Mouse (Mus musculus): ENCODE results near the gene Thsd7b. TPM values are rescaled to one million over a fixed set of nuclear protein-coding genes. Genes with fewer than 3 reads are reported as not detected.

Thsd7b gene
- polyA plus RNA-seq, 1 experiment from 2014 or later: 3.0 TPM

DNA sequence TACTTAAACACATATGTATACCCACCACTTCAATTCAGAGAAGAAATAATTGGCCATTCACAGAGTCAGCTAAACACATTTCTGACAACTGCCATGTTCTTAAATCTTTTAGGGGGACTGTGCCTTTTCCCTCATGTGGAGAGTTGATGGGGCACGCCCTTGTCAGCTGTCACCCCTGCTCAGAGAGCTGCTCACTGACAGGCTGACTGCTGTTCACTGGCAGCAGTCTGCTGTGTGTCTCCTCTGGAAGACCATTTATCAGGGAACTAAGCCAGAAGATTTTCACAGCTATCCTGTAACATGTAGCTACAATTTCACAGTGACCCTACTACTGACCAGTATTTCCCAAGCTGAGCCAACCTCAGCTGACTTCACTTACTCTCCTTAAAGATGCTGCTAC is 432.6 kb downstream of the Thsd7b start:
- H3K4me1 ChIP-seq: no peaks in the 10 kb centered on the region
- no peaks in the 10 kb centered on the region for H3K36me3 ChIP-seq
- no peak overlapping the region for H3K4me3 ChIP-seq
- no peaks in the 10 kb centered on the region for H3K27me3 ChIP-seq
- H3K27ac ChIP-seq: no peak overlapping the region
- H3K9me3 ChIP-seq: no peaks in the 10 kb centered on the region
- peak; percentile 64; the same call in 1 of the 2 replicates for ATAC-seq (ENCODE audit: low FRiP score, low read depth)
- 66% methylated on average over 1 of the region's 1 CpGs for WGBS
- no peak overlapping the region for H3K9ac ChIP-seq
- H3K4me2 ChIP-seq (replicated peaks): no peak overlapping the region

DNA sequence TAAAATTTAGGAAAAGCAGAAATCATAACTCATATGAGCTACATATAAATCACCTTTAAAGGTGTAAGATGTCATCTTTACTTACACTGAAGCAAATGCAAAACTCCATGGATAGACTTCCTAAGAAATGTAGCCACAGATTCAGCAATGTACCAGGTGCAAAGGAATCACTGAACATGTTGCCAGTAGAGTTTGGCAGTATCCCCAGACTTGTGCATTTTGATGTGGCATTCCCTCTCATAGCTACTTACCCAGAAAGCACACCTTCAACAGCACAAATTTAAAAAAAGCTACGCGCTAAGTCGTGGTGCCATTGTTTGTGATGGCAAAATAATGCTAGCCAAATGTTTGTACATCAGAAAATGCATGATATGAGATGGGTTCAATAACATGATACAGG is 439.6 kb downstream of the Thsd7b start:
- H3K9ac ChIP-seq: no peak overlapping the region
- H3K4me2 ChIP-seq (replicated peaks): no peak overlapping the region
- H3K9me3 ChIP-seq: no peaks in the 10 kb centered on the region
- no peak overlapping the region for H3K4me3 ChIP-seq
- H3K27ac ChIP-seq: no peak overlapping the region
- ATAC-seq (ENCODE audit: low FRiP score, low read depth): no peak
- no peaks in the 10 kb centered on the region for H3K27me3 ChIP-seq
- H3K36me3 ChIP-seq: no peaks in the 10 kb centered on the region
- 92% methylated on average over 3 of the region's 3 CpGs for WGBS
- H3K4me1 ChIP-seq: no peaks in the 10 kb centered on the region

DNA sequence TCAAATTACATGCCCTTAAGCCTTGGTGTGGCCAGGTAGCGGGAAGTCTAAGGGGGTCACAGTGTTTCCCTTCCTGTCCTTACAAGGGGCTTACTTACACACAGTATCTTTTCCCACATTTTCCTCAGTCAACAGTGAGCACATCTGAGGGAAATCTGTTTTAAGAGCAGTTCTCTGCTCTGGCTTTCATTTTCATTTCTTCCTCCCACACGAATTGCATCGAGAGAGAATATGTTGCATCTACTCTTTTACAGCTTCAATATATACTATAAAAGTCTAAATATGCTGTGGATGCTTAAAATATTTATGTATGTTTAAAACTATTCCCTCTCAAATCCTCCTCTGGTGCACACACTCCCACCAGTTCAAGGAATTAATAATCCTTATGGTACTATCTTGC is 440.5 kb downstream of the Thsd7b start:
- Histone ChIP-seq H3K9ac (no peak overlapping the region), H3K4me3 (no peak overlapping the region), H3K36me3 (no peaks in the 10 kb centered on the region), H3K27ac (no peak overlapping the region), H3K4me1 (no peaks in the 10 kb centered on the region), H3K9me3 (no peaks in the 10 kb centered on the region), H3K27me3 (no peaks in the 10 kb centered on the region), H3K4me2 (replicated peaks) (no peak overlapping the region)
- WGBS: 47% methylated on average over 3 of the region's 3 CpGs
- no peak for ATAC-seq (ENCODE audit: low FRiP score, low read depth)

DNA sequence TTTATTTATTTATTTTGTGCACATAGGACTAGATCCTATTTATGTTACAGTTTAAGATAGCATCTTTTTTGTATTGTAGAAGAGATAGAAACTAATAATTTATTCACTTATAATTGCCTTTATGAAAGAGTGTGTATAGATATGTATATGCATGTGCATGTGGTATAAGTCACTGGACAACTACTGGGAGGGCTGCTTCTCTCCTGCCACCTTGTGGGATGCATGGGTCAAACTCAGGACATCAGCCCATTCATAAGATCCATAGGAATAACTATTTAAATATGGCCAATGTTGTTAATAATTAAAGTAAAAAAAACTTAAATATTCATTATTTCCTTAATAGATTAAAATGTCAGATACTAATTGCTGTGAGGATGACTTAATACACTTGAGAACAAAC is 446.5 kb downstream of the Thsd7b start:
- ATAC-seq (ENCODE audit: low FRiP score, low read depth): no peak
- Histone ChIP-seq H3K27me3 (no peaks in the 10 kb centered on the region), H3K4me1 (no peaks in the 10 kb centered on the region), H3K9ac (no peak overlapping the region), H3K9me3 (no peaks in the 10 kb centered on the region), H3K4me2 (replicated peaks) (no peak overlapping the region), H3K36me3 (no peaks in the 10 kb centered on the region), H3K27ac (no peak overlapping the region), H3K4me3 (no peak overlapping the region)

DNA sequence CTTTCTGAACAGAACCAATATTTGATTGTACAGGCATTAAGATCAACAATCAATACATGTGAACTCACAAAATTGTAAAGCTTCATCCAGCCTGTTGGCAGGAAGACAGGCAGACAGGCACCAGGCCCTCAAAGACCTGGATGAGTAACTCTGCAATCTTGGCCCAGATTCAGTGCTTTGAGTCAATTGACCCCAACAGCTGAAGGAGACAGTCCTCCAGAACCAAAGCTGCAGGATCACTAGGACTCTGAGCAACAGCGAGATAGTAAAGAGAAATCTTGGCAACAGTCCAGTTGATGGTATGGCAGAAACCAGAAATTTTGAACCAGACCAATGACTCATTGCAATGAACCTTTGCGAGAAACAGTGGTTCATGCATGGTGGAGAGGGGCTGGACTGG is 458.9 kb downstream of the Thsd7b start:
- no peak for ATAC-seq (ENCODE audit: low FRiP score, low read depth)
- 88% methylated on average over 2 of the region's 2 CpGs for WGBS
- H3K4me3 ChIP-seq: no peak overlapping the region

DNA sequence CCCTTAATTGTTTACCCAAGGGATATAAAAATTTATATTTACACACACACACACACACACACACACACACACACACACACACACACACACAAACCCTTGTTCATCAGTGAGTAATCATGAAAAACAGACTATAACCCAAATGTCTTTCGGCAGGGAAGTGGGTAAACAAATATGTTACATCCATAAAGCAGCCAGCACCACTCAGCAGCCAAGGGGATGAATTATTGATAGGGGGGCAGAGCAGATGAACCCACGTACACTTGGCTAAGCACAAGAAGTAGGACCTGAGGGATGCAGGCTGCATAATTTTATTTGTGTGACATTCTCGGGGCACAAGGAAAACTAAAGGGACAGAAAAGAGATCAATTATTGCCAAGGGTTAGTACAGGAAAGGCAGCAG is 474.5 kb downstream of the Thsd7b start:
- no peaks in the 10 kb centered on the region for H3K36me3 ChIP-seq
- WGBS: 73% methylated on average over 3 of the region's 3 CpGs
- H3K4me3 ChIP-seq: no peak overlapping the region
- no peak for ATAC-seq (ENCODE audit: low FRiP score, low read depth)
- H3K9me3 ChIP-seq: no peaks in the 10 kb centered on the region
- no peak overlapping the region for H3K4me2 ChIP-seq (replicated peaks)
- no peak overlapping the region for H3K27ac ChIP-seq
- no peaks in the 10 kb centered on the region for H3K4me1 ChIP-seq
- no peak overlapping the region for H3K9ac ChIP-seq
- no peaks in the 10 kb centered on the region for H3K27me3 ChIP-seq

More for the DNA sequence above, 458.9 kb downstream of the Thsd7b start:
- no peaks in the 10 kb centered on the region for H3K9me3 ChIP-seq
- H3K4me1 ChIP-seq: no peaks in the 10 kb centered on the region
- no peak overlapping the region for H3K4me2 ChIP-seq (replicated peaks)
- H3K27me3 ChIP-seq: no peaks in the 10 kb centered on the region
- no peak overlapping the region for H3K27ac ChIP-seq
- H3K36me3 ChIP-seq: no peaks in the 10 kb centered on the region
- no peak overlapping the region for H3K9ac ChIP-seq

DNA sequence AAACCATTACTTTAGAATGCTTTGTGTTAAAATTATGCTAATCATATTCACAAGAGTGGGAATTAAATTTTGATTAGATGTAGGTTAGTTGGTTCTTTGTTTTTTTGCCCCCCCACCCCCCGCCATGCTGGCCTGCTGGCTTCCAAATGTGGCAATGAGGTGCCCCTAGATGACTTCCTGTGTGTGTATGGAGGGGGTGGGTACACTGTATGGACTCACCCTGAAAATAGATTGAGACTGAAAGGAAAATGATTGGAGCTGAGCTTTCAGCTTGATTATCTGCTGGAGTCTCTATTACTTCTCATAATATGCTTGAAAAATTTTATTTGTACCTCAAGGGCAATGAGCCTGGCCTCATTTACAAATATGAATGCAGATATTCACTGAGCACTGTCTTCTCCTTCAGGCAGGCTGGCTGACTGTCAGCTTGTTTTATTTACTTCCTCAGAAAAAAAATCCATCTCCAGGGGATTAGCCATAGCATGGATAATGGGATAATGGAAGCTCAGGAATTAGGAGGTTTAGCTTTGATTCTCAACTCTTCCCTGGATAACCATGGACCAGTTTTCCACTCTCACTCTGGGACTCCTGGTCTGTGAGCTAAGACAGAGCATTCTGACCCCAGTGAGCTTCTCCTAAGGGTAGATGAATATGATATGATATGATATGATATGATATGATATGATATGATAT is 483.6 kb downstream of the Thsd7b start:
- ATAC-seq (ENCODE audit: low FRiP score, low read depth): no peak
- Histone ChIP-seq H3K4me3 (no peak overlapping the region), H3K36me3 (no peaks in the 10 kb centered on the region), H3K27me3 (no peaks in the 10 kb centered on the region), H3K4me1 (no peaks in the 10 kb centered on the region), H3K27ac (no peak overlapping the region), H3K9ac (no peak overlapping the region), H3K4me2 (replicated peaks) (no peak overlapping the region), H3K9me3 (no peaks in the 10 kb centered on the region)
- 75% methylated on average over 1 of the region's 1 CpGs for WGBS

DNA sequence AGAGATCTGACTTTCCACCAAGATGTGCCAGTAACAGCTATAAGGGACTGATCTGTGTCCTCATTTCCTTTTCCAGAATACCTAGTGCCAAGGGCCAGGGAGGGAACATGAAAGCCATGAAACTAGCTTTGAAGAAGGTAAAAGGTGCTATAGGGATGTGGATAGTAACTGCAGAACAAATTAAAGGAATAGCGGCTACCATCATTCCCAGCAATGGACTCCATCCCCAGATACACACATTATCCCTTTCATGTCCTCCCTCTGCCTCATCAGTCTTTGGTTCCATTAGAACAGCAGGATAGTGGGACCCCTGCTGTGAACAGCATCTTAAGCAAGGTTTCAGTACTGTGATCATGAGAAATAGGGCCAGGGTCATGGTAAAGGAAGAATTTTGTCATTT is 485.9 kb downstream of the Thsd7b start:
- 84% methylated on average over 1 of the region's 1 CpGs for WGBS
- H3K27me3 ChIP-seq: no peaks in the 10 kb centered on the region
- H3K4me2 ChIP-seq (replicated peaks): no peak overlapping the region
- no peak for ATAC-seq (ENCODE audit: low FRiP score, low read depth)
- no peak overlapping the region for H3K27ac ChIP-seq
- H3K36me3 ChIP-seq: no peaks in the 10 kb centered on the region
- H3K9me3 ChIP-seq: no peaks in the 10 kb centered on the region
- H3K9ac ChIP-seq: no peak overlapping the region
- no peaks in the 10 kb centered on the region for H3K4me1 ChIP-seq
- H3K4me3 ChIP-seq: no peak overlapping the region

DNA sequence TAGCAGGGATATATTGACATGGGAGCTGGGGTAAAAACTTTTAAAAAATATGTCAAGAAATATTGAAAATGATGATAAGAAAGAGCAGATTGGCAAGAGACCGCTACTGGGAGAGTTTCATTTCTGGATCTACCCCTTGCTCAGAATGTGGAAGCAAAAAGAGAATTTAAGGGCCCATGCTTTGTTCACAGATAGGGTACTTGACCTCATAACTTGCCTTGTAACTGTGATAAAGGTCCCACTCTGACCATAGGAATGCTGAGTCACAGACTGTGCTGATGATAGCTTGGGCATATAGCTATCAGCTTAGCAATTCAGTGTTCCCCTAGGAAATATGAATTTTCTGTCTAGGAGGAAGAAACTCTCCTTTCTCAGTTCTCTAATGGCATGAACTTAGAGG is 488.1 kb downstream of the Thsd7b start:
- H3K9ac ChIP-seq: no peak overlapping the region
- no peaks in the 10 kb centered on the region for H3K27me3 ChIP-seq
- ATAC-seq (ENCODE audit: low FRiP score, low read depth): no peak
- H3K4me3 ChIP-seq: no peak overlapping the region
- no peak overlapping the region for H3K27ac ChIP-seq
- no peaks in the 10 kb centered on the region for H3K9me3 ChIP-seq
- H3K4me2 ChIP-seq (replicated peaks): no peak overlapping the region
- WGBS: 81% methylated on average over 1 of the region's 1 CpGs
- H3K36me3 ChIP-seq: no peaks in the 10 kb centered on the region
- no peaks in the 10 kb centered on the region for H3K4me1 ChIP-seq

DNA sequence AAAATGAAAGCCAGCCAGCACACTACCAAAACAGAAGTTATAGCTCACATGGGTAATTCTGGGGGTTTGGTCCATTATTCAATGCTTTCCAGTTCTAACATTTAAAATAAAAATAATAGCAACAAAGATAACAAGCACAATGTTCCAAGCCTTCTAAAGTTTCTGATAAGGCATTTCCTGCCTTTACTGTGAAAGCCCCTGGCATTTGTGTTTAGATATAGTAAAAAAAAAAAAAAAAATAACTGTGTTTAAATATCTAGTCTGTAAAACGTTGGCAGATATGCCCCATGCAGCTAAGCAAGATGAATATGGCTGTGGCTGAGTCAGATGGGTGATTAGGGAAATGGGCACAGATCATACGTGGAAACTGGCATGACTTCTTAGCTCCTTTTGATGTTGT is 491.6 kb downstream of the Thsd7b start:
- no peak for ATAC-seq (ENCODE audit: low FRiP score, low read depth)
- H3K9ac ChIP-seq: no peak overlapping the region
- no peak overlapping the region for H3K27ac ChIP-seq
- H3K27me3 ChIP-seq: no peaks in the 10 kb centered on the region
- H3K4me3 ChIP-seq: no peak overlapping the region
- no peak overlapping the region for H3K4me2 ChIP-seq (replicated peaks)
- H3K4me1 ChIP-seq: no peaks in the 10 kb centered on the region
- 53% methylated on average over 2 of the region's 2 CpGs for WGBS
- no peaks in the 10 kb centered on the region for H3K36me3 ChIP-seq
- no peaks in the 10 kb centered on the region for H3K9me3 ChIP-seq

DNA sequence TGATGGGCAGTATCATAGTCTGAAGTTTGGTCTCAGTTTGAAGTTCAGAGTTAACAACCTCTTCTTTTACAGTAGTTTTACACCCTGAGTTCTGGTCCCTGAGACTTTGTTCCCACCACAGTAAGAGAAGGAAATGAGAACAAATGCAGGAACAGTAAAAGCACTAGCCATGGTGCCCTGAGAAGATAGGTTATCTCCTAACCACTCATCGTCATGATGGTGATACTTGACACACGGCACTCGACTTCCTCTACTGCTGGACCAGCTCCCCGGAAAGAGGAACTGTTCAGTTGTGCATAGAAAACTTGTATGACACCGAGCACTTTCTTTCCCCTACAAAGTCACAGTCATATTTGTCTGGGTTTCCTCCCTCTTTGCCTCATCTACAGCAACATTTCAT is 504.0 kb downstream of the Thsd7b start:
- no peaks in the 10 kb centered on the region for H3K4me1 ChIP-seq
- H3K9me3 ChIP-seq: no peaks in the 10 kb centered on the region
- ATAC-seq (ENCODE audit: low FRiP score, low read depth): no peak
- H3K27me3 ChIP-seq: no peaks in the 10 kb centered on the region
- H3K4me3 ChIP-seq: no peak overlapping the region
- no peaks in the 10 kb centered on the region for H3K36me3 ChIP-seq
- WGBS: 88% methylated on average over 5 of the region's 5 CpGs
- no peak overlapping the region for H3K27ac ChIP-seq
- no peak overlapping the region for H3K4me2 ChIP-seq (replicated peaks)
- H3K9ac ChIP-seq: no peak overlapping the region

DNA sequence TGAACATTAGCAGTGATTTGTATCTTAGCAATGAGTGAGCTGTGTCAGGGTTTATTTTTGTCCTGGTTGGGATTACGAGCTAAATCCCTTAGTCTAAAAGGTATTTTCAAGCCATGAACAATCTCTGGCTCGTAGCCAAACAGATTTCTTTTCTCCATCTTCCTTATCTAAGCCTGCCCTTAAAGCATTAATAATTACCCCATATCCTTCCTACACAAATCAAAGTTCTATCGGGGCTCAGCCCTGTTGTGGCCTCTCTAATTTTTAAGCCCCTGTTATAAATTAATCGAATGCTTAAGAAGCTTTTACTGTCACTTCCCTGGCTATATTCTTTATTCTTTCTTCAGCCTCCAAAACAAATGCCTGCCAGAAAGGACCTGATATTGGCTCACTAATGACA is 506.4 kb downstream of the Thsd7b start:
- no peaks in the 10 kb centered on the region for H3K27me3 ChIP-seq
- H3K9me3 ChIP-seq: no peaks in the 10 kb centered on the region
- H3K36me3 ChIP-seq: no peaks in the 10 kb centered on the region
- H3K27ac ChIP-seq: no peak overlapping the region
- no peak overlapping the region for H3K9ac ChIP-seq
- 49% methylated on average over 4 of the region's 4 CpGs for WGBS
- ATAC-seq (ENCODE audit: low FRiP score, low read depth): no peak
- no peak overlapping the region for H3K4me2 ChIP-seq (replicated peaks)
- H3K4me1 ChIP-seq: no peaks in the 10 kb centered on the region
- no peak overlapping the region for H3K4me3 ChIP-seq

DNA sequence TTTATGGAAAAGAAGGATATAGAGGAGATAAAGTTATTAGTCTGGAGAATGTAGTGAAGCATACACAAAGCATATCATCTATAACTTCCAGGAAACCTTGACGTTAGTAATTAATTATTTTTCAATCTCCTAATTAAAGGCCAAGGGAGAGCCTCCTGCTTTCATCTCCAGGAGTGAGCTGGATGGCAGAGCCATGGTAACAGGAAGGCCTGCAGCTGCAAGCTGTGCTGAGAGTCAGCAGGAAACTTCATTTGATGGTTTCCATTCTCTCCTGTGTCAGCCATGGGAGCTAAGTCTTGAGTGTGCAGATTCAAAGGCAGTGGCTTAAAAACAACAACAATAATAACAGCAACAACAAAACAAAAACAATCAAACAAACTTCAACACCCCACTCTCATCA is 507.5 kb downstream of the Thsd7b start:
- no peak for ATAC-seq (ENCODE audit: low FRiP score, low read depth)
- H3K4me3 ChIP-seq: no peak overlapping the region
- WGBS: 14% methylated on average over 1 of the region's 1 CpGs
- no peak overlapping the region for H3K27ac ChIP-seq
- H3K4me2 ChIP-seq (replicated peaks): no peak overlapping the region
- H3K9me3 ChIP-seq: no peaks in the 10 kb centered on the region
- H3K9ac ChIP-seq: no peak overlapping the region
- H3K27me3 ChIP-seq: no peaks in the 10 kb centered on the region
- H3K36me3 ChIP-seq: no peaks in the 10 kb centered on the region
- H3K4me1 ChIP-seq: no peaks in the 10 kb centered on the region

All from limb, embryonic 13.5 days (tissue).